Mouse (Mus musculus): ENCODE results near the gene Rgs7. TPM values are rescaled to one million over a fixed set of nuclear protein-coding genes. Genes with fewer than 3 reads are reported as not detected.

Rgs7 gene
- total and polyA plus RNA-seq, 3 experiments, result not detected

DNA sequence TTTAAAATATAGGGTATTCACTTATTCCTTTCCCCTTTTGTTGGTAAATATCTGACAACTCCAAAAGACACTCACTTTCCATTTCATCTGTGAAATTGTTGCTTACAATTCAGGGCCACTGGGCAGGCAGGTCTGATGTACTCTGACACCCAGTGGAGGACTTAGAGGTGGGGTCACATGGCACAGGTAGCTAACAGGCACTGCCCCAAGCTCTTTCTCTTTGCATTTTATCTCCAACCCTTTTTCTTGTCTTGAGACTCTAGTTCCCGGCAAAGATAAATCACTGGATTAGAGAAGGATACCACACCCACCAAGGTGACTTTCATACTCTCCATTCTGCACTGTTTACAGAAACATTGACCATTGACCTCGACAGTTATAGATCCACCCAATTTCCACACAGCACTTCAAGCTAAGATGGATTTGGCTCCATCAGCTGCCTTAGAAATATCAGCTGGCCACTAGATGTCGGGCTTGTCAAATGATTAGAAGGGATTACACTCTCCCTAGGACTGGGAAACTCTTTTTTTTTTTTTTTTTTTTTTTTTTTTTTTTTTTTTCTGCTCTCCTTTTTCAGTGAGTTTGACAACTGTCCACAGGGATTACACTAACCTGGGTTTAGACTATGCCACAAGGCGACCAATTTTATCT lies 451.0 kb downstream of the Rgs7 start:
- no peak overlapping the region for H3K4me3 ChIP-seq (ENCODE audit: control insufficient read depth in 1 of 2, insufficient read depth in 1 of 2, low read depth in 2 of 2, low read length in 2 of 2)
- DNase-seq (ENCODE audit: low read depth, low spot score), result peak; percentile 66
- no peak overlapping the region for H3K9ac ChIP-seq (ENCODE audit: control insufficient read depth, low read depth, low read length, poor library complexity, severe bottlenecking)
- TF ChIP-seq ZC3H11A (IDR thresholded peaks at IDR 0.05; ENCODE audit: low read depth, low read length) (peak; percentile 61), RAD21 (IDR thresholded peaks at IDR 0.05; ENCODE audit: low read depth, low read length) (peak; percentile 76), TBP (IDR thresholded peaks at IDR 0.05; ENCODE audit: low read depth, low read length) (no peak), USF1 (IDR thresholded peaks at IDR 0.05; ENCODE audit: low read depth, low read length) (peak; percentile 24; the same call in 1 of the 2 replicates), SMC3 (IDR thresholded peaks at IDR 0.05; ENCODE audit: low read depth, low read length) (peak; percentile 74), POLR2A (IDR thresholded peaks at IDR 0.05; ENCODE audit: control insufficient read depth in 1 of 2, insufficient read depth in 1 of 2, low read depth in 1 of 2, low read length in 2 of 2, poor library complexity in 1 of 2) (no peak), CTCF (IDR thresholded peaks at IDR 0.05 in 2 of 3, conservative IDR thresholded peaks at IDR 0.05 in 1 of 3; ENCODE audit: control insufficient read depth in 1 of 3, insufficient read depth in 1 of 3, low read depth in 2 of 3, low read length in 3 of 3, poor library complexity in 1 of 3, severe bottlenecking in 1 of 3) (peak in 2 of 3 experiments; percentile 16 to 66; a peak in 3 of 6 replicates), ZNF384 (IDR thresholded peaks at IDR 0.05; ENCODE audit: low read depth, low read length) (peak; percentile 93)
- H3K27me3 ChIP-seq (ENCODE audit: control insufficient read depth in 1 of 2, insufficient read depth in 2 of 2, low read length in 2 of 2), result no peaks in the 10 kb centered on the region
- H3K36me3 ChIP-seq (ENCODE audit: control insufficient read depth in 1 of 2, insufficient read depth in 2 of 2, low read length in 2 of 2), result no peaks in the 10 kb centered on the region
- no peaks in the 10 kb centered on the region for H3K79me2 ChIP-seq (ENCODE audit: control insufficient read depth, insufficient read depth, low read length, poor library complexity)
- no peak overlapping the region for H3K27ac ChIP-seq (ENCODE audit: control insufficient read depth, low read depth, low read length)
- no peaks in the 10 kb centered on the region for H3K9me3 ChIP-seq (replicated peaks; ENCODE audit: insufficient read depth, low read length)
- no peaks in the 10 kb centered on the region for H3K4me1 ChIP-seq (ENCODE audit: control insufficient read depth in 1 of 2, insufficient read depth in 2 of 2, low read length in 2 of 2)

DNA sequence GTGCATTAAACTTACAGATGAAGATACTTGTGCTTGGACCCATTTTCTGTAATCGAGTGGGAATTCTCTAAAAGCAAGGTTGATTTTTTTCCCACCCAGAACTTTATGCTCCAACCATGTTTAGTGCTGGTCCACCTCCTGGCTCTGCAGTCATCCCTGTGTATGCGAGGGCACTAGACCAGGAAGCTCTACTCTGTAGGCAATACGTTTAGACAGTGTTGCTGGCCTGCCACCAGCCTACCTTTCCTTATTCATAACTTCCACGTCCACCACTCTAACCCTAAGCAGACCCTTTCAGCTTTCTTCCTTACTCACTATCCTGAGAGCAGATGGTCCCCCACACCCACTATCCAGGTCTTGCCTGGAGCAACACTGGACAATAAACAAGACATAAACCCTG lies 452.3 kb downstream of the Rgs7 start:
- TF ChIP-seq MYC (IDR thresholded peaks at IDR 0.05; ENCODE audit: low read depth, low read length) (no peak), MXI1 (IDR thresholded peaks at IDR 0.05; ENCODE audit: low read depth, low read length) (no peak), TCF12 (IDR thresholded peaks at IDR 0.05; ENCODE audit: low read depth, low read length) (no peak), KAT2A (conservative IDR thresholded peaks at IDR 0.05; ENCODE audit: low read depth, low read length) (no peak), MAX (IDR thresholded peaks at IDR 0.05; ENCODE audit: low read length) (no peak), RCOR1 (IDR thresholded peaks at IDR 0.05; ENCODE audit: low read depth, low read length) (no peak), ZKSCAN1 (IDR thresholded peaks at IDR 0.05; ENCODE audit: low read depth, low read length) (no peak), BHLHE40 (IDR thresholded peaks at IDR 0.05; ENCODE audit: borderline replicate concordance, low read depth, low read length) (no peak), ZNF384 (IDR thresholded peaks at IDR 0.05; ENCODE audit: low read depth, low read length) (no peak), CTCF (IDR thresholded peaks at IDR 0.05 in 2 of 3, conservative IDR thresholded peaks at IDR 0.05 in 1 of 3; ENCODE audit: control insufficient read depth in 1 of 3, insufficient read depth in 1 of 3, low read depth in 2 of 3, low read length in 3 of 3, poor library complexity in 1 of 3, severe bottlenecking in 1 of 3) (no peak), GATA1 (IDR thresholded peaks at IDR 0.05; ENCODE audit: low read depth, low read length) (no peak), POLR2A (IDR thresholded peaks at IDR 0.05; ENCODE audit: control insufficient read depth in 1 of 2, insufficient read depth in 1 of 2, low read depth in 1 of 2, low read length in 2 of 2, poor library complexity in 1 of 2) (no peak), JUND (IDR thresholded peaks at IDR 0.05; ENCODE audit: low read depth, low read length) (no peak), ZMIZ1 (IDR thresholded peaks at IDR 0.05; ENCODE audit: low read depth, low read length) (no peak), TAL1 (IDR thresholded peaks at IDR 0.05; ENCODE audit: low read length) (no peak), MAZ (IDR thresholded peaks at IDR 0.05; ENCODE audit: low read depth, low read length) (no peak), MYB (IDR thresholded peaks at IDR 0.05; ENCODE audit: low read depth, low read length) (no peak), CHD2 (IDR thresholded peaks at IDR 0.05; ENCODE audit: low read length) (no peak)
- Histone ChIP-seq H3K4me3 (ENCODE audit: control insufficient read depth in 1 of 2, insufficient read depth in 1 of 2, low read depth in 2 of 2, low read length in 2 of 2) (no peak overlapping the region), H3K9ac (ENCODE audit: control insufficient read depth, low read depth, low read length, poor library complexity, severe bottlenecking) (no peak overlapping the region), H3K4me1 (ENCODE audit: control insufficient read depth in 1 of 2, insufficient read depth in 2 of 2, low read length in 2 of 2) (no peaks in the 10 kb centered on the region), H3K36me3 (ENCODE audit: control insufficient read depth in 1 of 2, insufficient read depth in 2 of 2, low read length in 2 of 2) (no peaks in the 10 kb centered on the region), H3K27ac (ENCODE audit: control insufficient read depth, low read depth, low read length) (no peak overlapping the region), H3K9me3 (replicated peaks; ENCODE audit: insufficient read depth, low read length) (no peaks in the 10 kb centered on the region), H3K79me2 (ENCODE audit: control insufficient read depth, insufficient read depth, low read length, poor library complexity) (no peaks in the 10 kb centered on the region), H3K27me3 (ENCODE audit: control insufficient read depth in 1 of 2, insufficient read depth in 2 of 2, low read length in 2 of 2) (no peaks in the 10 kb centered on the region)
- DNase-seq (ENCODE audit: low read depth, low spot score), result no peak

All from MEL (cell line).